Mouse (Mus musculus) stomach, postnatal 0 days (tissue): ENCODE results near the gene Frmd6. TPM values are rescaled to one million over a fixed set of nuclear protein-coding genes. Genes with fewer than 3 reads are reported as not detected.

ENCODE experiments used
- ATAC-seq: fragments of 200-750 bp; cut with Nextera tagmentation; 2 replicates; pipeline ENCODE4 v1.8.0; 2017; ENCODE audit not compliant: low FRiP score, low TSS enrichment
- DNase-seq: peaks from one replicate; pipeline ENCODE4 v3.0.0-alpha.2; 2016; ENCODE audit warnings: low spot score
- H3K27ac ChIP-seq: fragments of 300-500 bp; sonication (generic); replicated peaks from 2 replicates; pipeline ENCODE4 v1.5.1; 2014; ENCODE audit warnings: mild to moderate bottlenecking, control low read depth
- H3K27me3 ChIP-seq: fragments of 300-500 bp; sonication (generic); 2 replicates; pipeline ENCODE4 v1.6.1; 2014; ENCODE audit warnings: low read length; ENCODE audit not compliant: control insufficient read depth, insufficient read depth
- H3K36me3 ChIP-seq: fragments of 300-500 bp; sonication (generic); 2 replicates; pipeline ENCODE4 v1.6.1; 2014; ENCODE audit warnings: low read length, mixed read lengths; ENCODE audit not compliant: control insufficient read depth, insufficient read depth
- H3K4me1 ChIP-seq: fragments of 300-500 bp; sonication (generic); replicated peaks from 2 replicates; pipeline ENCODE4 v1.6.1; 2014; ENCODE audit warnings: antibody characterized with exemption; ENCODE audit not compliant: control insufficient read depth, insufficient read depth
- H3K4me2 ChIP-seq: fragments of 300-500 bp; sonication (generic); replicated peaks from 2 replicates; pipeline ENCODE4 v1.6.1; 2014; ENCODE audit warnings: low read depth, mild to moderate bottlenecking, control low read depth, moderate library complexity
- H3K4me3 ChIP-seq: fragments of 300-500 bp; sonication (generic); 2 replicates; pipeline ENCODE4 v1.5.1; 2014; ENCODE audit warnings: low read depth, low read length, control low read depth
- H3K9ac ChIP-seq: fragments of 300-500 bp; sonication (generic); 2 replicates; pipeline ENCODE4 v1.6.1; 2014; ENCODE audit warnings: mild to moderate bottlenecking, low read length, control low read depth, mixed read lengths
- H3K9me3 ChIP-seq: fragments of 300-500 bp; sonication (generic); 2 replicates; pipeline ENCODE4 v1.6.1; 2016; ENCODE audit warnings: low read length; ENCODE audit not compliant: control insufficient read depth
- CTCF ChIP-seq: IDR thresholded peaks from 2 replicates; pipeline ENCODE4 v1.5.1; 2016; ENCODE audit warnings: antibody characterized with exemption, low read depth, mild to moderate bottlenecking, moderate library complexity
- EP300 ChIP-seq: optimal IDR thresholded peaks from 2 replicates; pipeline ENCODE3; 2016; ENCODE audit warnings: antibody characterized with exemption
- WGBS: fragments of 180-500 bp; shearing (Covaris S2); extraction: QIAGEN DNeasy Blood & Tissue Kit; methylation state at CpG from one replicate; pipeline ENCODE4 v1.1.7; 2014; 5-methylcytosine and 5-hydroxymethylcytosine counted together
- polyA plus RNA-seq: library from polyadenylated mRNA; unstranded; fragments of >200 nt; fragmentation: Nextera tagmentation; extraction: Ambion mirVana; gene quantifications from 2 replicates; pipeline ENCODE4 v1.2.1, GENCODE M21; 2015

Frmd6 gene
- polyA plus RNA-seq, 1 experiment from 2014 or later: 17.1 TPM

DNA sequence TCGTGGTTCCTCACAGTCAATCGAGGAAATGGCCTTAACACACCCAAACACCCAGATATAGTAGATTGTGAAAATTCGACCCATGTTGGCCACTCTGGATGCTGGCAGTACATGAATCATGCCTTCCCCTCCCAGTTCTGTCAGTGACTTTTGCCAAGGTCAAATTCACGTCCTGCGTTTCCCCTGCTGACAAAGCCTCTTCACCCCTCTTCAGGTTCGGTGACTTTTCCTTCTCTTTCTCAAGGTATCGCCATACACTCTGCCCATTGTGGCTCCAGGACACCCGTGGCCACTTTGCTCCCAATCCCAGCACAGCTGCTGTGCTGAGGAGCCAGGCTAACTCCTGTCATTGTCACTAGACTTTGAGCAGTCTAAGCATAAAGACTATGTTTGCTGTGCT lies 24.0 kb upstream of the Frmd6 start:
- 57% methylated on average over 8 of the region's 8 CpGs for WGBS
- Histone ChIP-seq H3K4me2 (no peak overlapping the region), H3K36me3 (no peaks in the 10 kb centered on the region), H3K27me3 (no peaks in the 10 kb centered on the region), H3K27ac (no peak overlapping the region), H3K4me3 (no peak overlapping the region), H3K9me3 (no peaks in the 10 kb centered on the region), H3K9ac (no peak overlapping the region), H3K4me1 (0 out of 2 replicates have a peak, but pooled peaks cover 5% of the 10 kb centered on the region)
- no peak for ATAC-seq
- TF ChIP-seq CTCF (no peak), EP300 (no peak)
- DNase-seq: no peak

DNA sequence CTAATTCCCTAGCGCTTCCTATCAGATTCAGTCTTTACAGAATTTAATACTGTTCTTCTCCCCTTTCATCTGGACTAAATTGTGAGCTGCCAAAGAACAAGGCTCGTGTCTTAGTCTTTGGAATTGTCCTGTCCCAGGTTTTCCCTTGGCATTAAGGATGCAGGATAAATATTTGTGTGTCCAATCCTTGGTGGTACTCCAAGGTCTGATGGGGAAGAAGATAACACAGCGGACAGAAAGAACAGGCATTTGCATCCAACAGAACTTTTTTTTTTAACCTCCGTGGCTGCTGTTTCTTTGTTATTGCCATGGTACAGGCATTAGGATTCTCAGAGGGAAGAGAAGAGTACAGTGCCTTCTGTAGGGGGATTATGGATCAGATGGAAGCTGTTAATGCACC lies 21.8 kb upstream of the Frmd6 start:
- Histone ChIP-seq H3K4me1 (0 out of 2 replicates have a peak, but pooled peaks cover 5% of the 10 kb centered on the region), H3K9me3 (no peaks in the 10 kb centered on the region), H3K9ac (no peak overlapping the region), H3K4me2 (no peak overlapping the region), H3K27me3 (no peaks in the 10 kb centered on the region), H3K27ac (no peak overlapping the region), H3K36me3 (no peaks in the 10 kb centered on the region), H3K4me3 (no peak overlapping the region)
- 67% methylated on average over 4 of the region's 4 CpGs for WGBS
- DNase-seq (no peak), ATAC-seq (no peak)
- TF ChIP-seq EP300 (no peak), CTCF (no peak)

DNA sequence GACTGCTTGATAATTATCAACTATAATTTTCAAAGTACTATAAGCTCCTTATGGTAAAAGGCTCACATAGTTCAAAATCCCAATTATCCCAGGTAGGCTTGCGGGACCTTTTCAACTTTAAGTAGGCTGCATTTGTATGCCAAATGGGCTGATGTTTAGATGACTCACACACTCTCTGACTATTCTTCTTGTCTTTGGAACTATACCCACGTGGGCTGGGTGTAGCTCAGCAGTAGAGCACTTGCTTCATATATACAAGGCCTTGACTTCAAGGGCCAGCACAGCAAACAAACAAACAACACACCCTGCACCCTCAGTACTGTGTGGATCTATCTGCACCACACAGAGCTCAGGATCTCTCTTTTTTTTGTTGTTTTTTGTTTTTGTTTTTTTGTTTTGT lies 20.3 kb upstream of the Frmd6 start:
- Histone ChIP-seq H3K4me3 (no peak overlapping the region), H3K27ac (no peak overlapping the region), H3K27me3 (no peaks in the 10 kb centered on the region), H3K36me3 (no peaks in the 10 kb centered on the region), H3K9me3 (no peaks in the 10 kb centered on the region), H3K4me2 (no peak overlapping the region), H3K4me1 (no peaks in the 10 kb centered on the region), H3K9ac (no peak overlapping the region)
- DNase-seq: no peak
- WGBS: 37% methylated on average over 2 of the region's 2 CpGs
- ATAC-seq: no peak
- no peak for TF ChIP-seq EP300
- no peak for TF ChIP-seq CTCF

DNA sequence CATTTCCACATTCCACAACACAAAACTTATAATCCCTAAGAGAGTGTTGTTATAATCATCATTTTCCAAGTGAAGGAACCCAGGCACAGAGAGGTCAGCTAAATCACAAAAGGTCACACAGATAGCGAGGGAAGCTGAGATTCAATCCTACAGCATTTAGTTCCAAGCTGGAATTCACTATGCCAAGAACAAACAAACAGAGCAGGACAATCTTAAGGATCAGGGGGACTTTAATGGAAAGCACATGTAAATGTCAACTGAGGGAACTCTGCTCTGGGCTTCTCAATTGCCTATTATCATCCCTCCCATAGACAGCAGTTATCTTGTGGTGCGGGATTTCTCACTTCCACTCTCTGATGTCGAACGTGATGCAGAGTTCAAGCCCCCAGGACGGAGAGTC lies 17.8 kb upstream of the Frmd6 start:
- Histone ChIP-seq H3K9me3 (no peaks in the 10 kb centered on the region), H3K27me3 (no peaks in the 10 kb centered on the region), H3K36me3 (no peaks in the 10 kb centered on the region), H3K4me1 (no peaks in the 10 kb centered on the region), H3K27ac (no peak overlapping the region), H3K4me2 (no peak overlapping the region), H3K9ac (no peak overlapping the region), H3K4me3 (no peak overlapping the region)
- TF ChIP-seq CTCF (no peak), EP300 (no peak)
- DNase-seq (no peak), ATAC-seq (no peak)
- 56% methylated on average over 5 of the region's 5 CpGs for WGBS

DNA sequence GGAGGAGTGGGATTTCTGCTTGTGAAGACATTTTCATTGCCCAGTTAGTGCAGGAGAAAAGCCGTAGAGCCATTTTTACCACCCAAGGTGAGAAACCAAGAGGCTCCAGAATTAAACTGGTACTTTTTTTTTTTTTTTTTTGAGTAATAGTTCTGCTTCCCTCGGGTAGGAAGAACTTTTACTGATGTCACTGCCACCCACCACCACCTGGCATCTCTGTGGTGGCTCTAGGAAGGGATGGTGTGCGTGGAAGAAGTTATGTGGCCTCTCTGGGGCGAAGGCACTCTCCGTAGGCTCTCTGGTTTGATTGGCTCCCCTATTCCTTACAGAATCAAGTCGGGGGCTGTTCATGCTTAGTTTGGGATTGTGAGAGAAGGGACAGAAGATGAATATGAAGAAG lies 17.3 kb upstream of the Frmd6 start:
- no peaks in the 10 kb centered on the region for H3K36me3 ChIP-seq
- ATAC-seq: no peak
- H3K27ac ChIP-seq: no peak overlapping the region
- H3K4me1 ChIP-seq: 0 out of 2 replicates have a peak, but pooled peaks cover 3% of the 10 kb centered on the region
- no peak overlapping the region for H3K4me2 ChIP-seq
- H3K4me3 ChIP-seq: no peak overlapping the region
- 69% methylated on average over 6 of the region's 6 CpGs for WGBS
- no peak for DNase-seq
- H3K9me3 ChIP-seq: no peaks in the 10 kb centered on the region
- H3K27me3 ChIP-seq: no peaks in the 10 kb centered on the region
- TF ChIP-seq CTCF (no peak), EP300 (no peak)
- no peak overlapping the region for H3K9ac ChIP-seq

DNA sequence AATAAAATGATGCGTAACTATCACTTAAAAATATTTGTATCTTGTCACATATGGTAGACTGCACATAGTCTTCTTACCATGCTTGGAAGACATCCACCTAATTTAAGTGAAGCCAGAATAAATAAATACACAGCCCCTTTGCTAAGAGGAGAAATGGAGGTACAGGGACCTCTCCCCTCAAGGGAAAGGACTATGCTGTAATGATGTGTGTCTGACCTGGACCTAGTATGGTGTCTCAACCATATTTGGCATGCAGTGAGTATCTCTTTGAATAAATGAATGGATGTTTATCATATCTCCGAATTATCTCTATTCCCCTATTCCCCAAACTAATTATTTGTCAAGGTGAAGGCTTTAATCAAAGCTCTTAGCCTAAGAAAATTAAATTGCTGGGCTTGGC lies 15.4 kb upstream of the Frmd6 start:
- H3K4me3 ChIP-seq: no peak overlapping the region
- H3K9ac ChIP-seq: no peak overlapping the region
- 0 out of 2 replicates have a peak, but pooled peaks cover 4% of the 10 kb centered on the region for H3K4me1 ChIP-seq
- H3K4me2 ChIP-seq: no peak overlapping the region
- ATAC-seq (no peak), DNase-seq (no peak)
- H3K36me3 ChIP-seq: no peaks in the 10 kb centered on the region
- 78% methylated on average over 2 of the region's 2 CpGs for WGBS
- TF ChIP-seq CTCF (no peak), EP300 (no peak)
- H3K27me3 ChIP-seq: no peaks in the 10 kb centered on the region
- no peaks in the 10 kb centered on the region for H3K9me3 ChIP-seq
- H3K27ac ChIP-seq: no peak overlapping the region
